Mouse (Mus musculus) neural tube, embryonic 11.5 days (tissue): ENCODE data around the gene Parp8. TPM values are rescaled to one million over a fixed set of nuclear protein-coding genes. Genes with fewer than 3 reads are reported as not detected.

Experiments used
- ATAC-seq: fragments of 200-750 bp; cut with Nextera tagmentation; 2 replicates; pipeline ENCODE4 v1.8.0; 2017; ENCODE audit warnings: moderate number of reproducible peaks, mild to moderate bottlenecking, moderate TSS enrichment, moderate library complexity; ENCODE audit not compliant: insufficient read depth, low FRiP score, low TSS enrichment
- DNase-seq: peaks from one replicate; pipeline ENCODE4 v3.0.0-alpha.2; 2015; ENCODE audit warnings: low spot score
- H3K27ac ChIP-seq: fragments of 300-500 bp; sonication (generic); 2 replicates; pipeline ENCODE4 v1.5.1; 2014; ENCODE audit warnings: low read depth, mild to moderate bottlenecking, low read length
- H3K27me3 ChIP-seq: fragments of 300-500 bp; sonication (generic); 2 replicates; pipeline ENCODE4 v1.6.1; 2014; ENCODE audit warnings: mild to moderate bottlenecking, low read length, mixed read lengths; ENCODE audit not compliant: control insufficient read depth, insufficient read depth
- H3K36me3 ChIP-seq: fragments of 300-500 bp; sonication (generic); 2 replicates; pipeline ENCODE4 v1.6.1; 2014; ENCODE audit warnings: mild to moderate bottlenecking, low read length, moderate library complexity, mixed read lengths; ENCODE audit not compliant: control insufficient read depth, insufficient read depth
- H3K4me1 ChIP-seq: fragments of 300-500 bp; sonication (generic); 2 replicates; pipeline ENCODE4 v1.6.1; 2014; ENCODE audit warnings: low read length, mixed read lengths; ENCODE audit not compliant: control insufficient read depth, insufficient read depth
- H3K4me2 ChIP-seq: fragments of 300-500 bp; sonication (generic); 2 replicates; pipeline ENCODE4 v1.6.1; 2014; ENCODE audit warnings: low read depth, mild to moderate bottlenecking, moderate library complexity
- H3K4me3 ChIP-seq: fragments of 300-500 bp; sonication (generic); 2 replicates; pipeline ENCODE4 v1.5.1; 2014; ENCODE audit warnings: low read depth, low read length
- H3K9ac ChIP-seq: fragments of 300-500 bp; sonication (generic); 2 replicates; pipeline ENCODE4 v1.6.1; 2014; ENCODE audit warnings: mild to moderate bottlenecking, low read length
- H3K9me3 ChIP-seq: fragments of 300-500 bp; sonication (generic); 2 replicates; pipeline ENCODE4 v1.6.1; 2016; ENCODE audit warnings: low read length; ENCODE audit not compliant: control insufficient read depth
- WGBS: fragments of 180-500 bp; shearing (Covaris S2); extraction: QIAGEN DNeasy Blood & Tissue Kit; methylation state at CpG from one replicate; pipeline ENCODE4 v1.1.7; 2014; 5-methylcytosine and 5-hydroxymethylcytosine counted together
- polyA plus RNA-seq: library from polyadenylated mRNA; unstranded; fragments of >200 nt; fragmentation: Nextera tagmentation; extraction: Ambion mirVana; gene quantifications from 2 replicates; pipeline ENCODE4 v1.2.1, GENCODE M21; 2014

Parp8 gene
- polyA plus RNA-seq, 1 experiment from 2014 or later: 13.7 TPM

- 87% methylated on average over 7 of the region's 7 CpGs for WGBS
- Histone ChIP-seq H3K27ac (no peak overlapping the region), H3K36me3 (no peaks in the 10 kb centered on the region), H3K4me3 (no peak overlapping the region), H3K27me3 (no peaks in the 10 kb centered on the region), H3K4me2 (no peak overlapping the region), H3K9me3 (no peaks in the 10 kb centered on the region), H3K9ac (no peak overlapping the region), H3K4me1 (no peaks in the 10 kb centered on the region)
- DNase-seq: no peak
- no peak; the same call in 1 of the 2 replicates for ATAC-seq
These were observed 38.7 kb downstream of the Parp8 start for GRCm38 (mm10) chr13:116986658-116987057.

GRCm38 (mm10) chr13:116974081-116974860, 51.1 kb downstream of the Parp8 start:
- no peaks in the 10 kb centered on the region for H3K27me3 ChIP-seq
- no peak overlapping the region for H3K4me3 ChIP-seq
- H3K36me3 ChIP-seq: no peaks in the 10 kb centered on the region
- no peak overlapping the region for H3K27ac ChIP-seq
- H3K4me2 ChIP-seq: no peak overlapping the region
- 88% methylated on average over 7 of the region's 7 CpGs for WGBS
- H3K4me1 ChIP-seq: no peaks in the 10 kb centered on the region
- ATAC-seq (no peak), DNase-seq (no peak)
- H3K9me3 ChIP-seq: no peaks in the 10 kb centered on the region
- H3K9ac ChIP-seq: no peak overlapping the region

GRCm38 (mm10) chr13:116973491-116973890, 51.8 kb downstream of the Parp8 start:
- DNase-seq: no peak
- Histone ChIP-seq H3K4me2 (no peak overlapping the region), H3K9ac (no peak overlapping the region), H3K27me3 (no peaks in the 10 kb centered on the region), H3K9me3 (no peaks in the 10 kb centered on the region), H3K4me1 (no peaks in the 10 kb centered on the region), H3K27ac (no peak overlapping the region), H3K4me3 (no peak overlapping the region), H3K36me3 (no peaks in the 10 kb centered on the region)
- 71% methylated on average over 7 of the region's 7 CpGs for WGBS
- peak; percentile 63 for ATAC-seq

GRCm38 (mm10) chr13:116972036-116972611, 53.2 kb downstream of the Parp8 start:
- WGBS: 87% methylated on average over 7 of the region's 7 CpGs
- Histone ChIP-seq H3K4me2 (no peak overlapping the region), H3K4me1 (no peaks in the 10 kb centered on the region), H3K27ac (no peak overlapping the region), H3K9me3 (no peaks in the 10 kb centered on the region), H3K36me3 (no peaks in the 10 kb centered on the region), H3K27me3 (no peaks in the 10 kb centered on the region), H3K4me3 (no peak overlapping the region), H3K9ac (no peak overlapping the region)
- ATAC-seq: no peak
- no peak for DNase-seq

GRCm38 (mm10) chr13:116970706-116971428, 54.5 kb downstream of the Parp8 start:
- WGBS: 55% methylated on average over 11 of the region's 11 CpGs
- Histone ChIP-seq H3K27me3 (no peaks in the 10 kb centered on the region), H3K27ac (no peak overlapping the region), H3K4me3 (no peak overlapping the region), H3K36me3 (no peaks in the 10 kb centered on the region), H3K9me3 (no peaks in the 10 kb centered on the region), H3K4me1 (no peaks in the 10 kb centered on the region), H3K9ac (no peak overlapping the region), H3K4me2 (no peak overlapping the region)
- DNase-seq (no peak), ATAC-seq (no peak)

- no peak for DNase-seq
- 83% methylated on average over 1 of the region's 1 CpGs for WGBS
- no peak for ATAC-seq
These were observed 55.7 kb downstream of the Parp8 start for GRCm38 (mm10) chr13:116969650-116970049.

GRCm38 (mm10) chr13:116968906-116969305, 56.4 kb downstream of the Parp8 start:
- Histone ChIP-seq H3K4me2 (no peak overlapping the region), H3K27me3 (no peaks in the 10 kb centered on the region)
- WGBS: 85% methylated on average over 4 of the region's 4 CpGs

More at GRCm38 (mm10) chr13:116969650-116970049, 55.7 kb downstream of the Parp8 start:
- no peaks in the 10 kb centered on the region for H3K9me3 ChIP-seq
- H3K36me3 ChIP-seq: no peaks in the 10 kb centered on the region
- H3K4me3 ChIP-seq: no peak overlapping the region
- no peak overlapping the region for H3K4me2 ChIP-seq
- no peak overlapping the region for H3K27ac ChIP-seq
- no peaks in the 10 kb centered on the region for H3K27me3 ChIP-seq
- H3K9ac ChIP-seq: no peak overlapping the region
- H3K4me1 ChIP-seq: no peaks in the 10 kb centered on the region

GRCm38 (mm10) chr13:116967459-116967858, 57.9 kb downstream of the Parp8 start:
- no peak for ATAC-seq
- H3K27ac ChIP-seq: no peak overlapping the region
- no peak overlapping the region for H3K4me2 ChIP-seq
- H3K4me3 ChIP-seq: no peak overlapping the region
- no peaks in the 10 kb centered on the region for H3K4me1 ChIP-seq
- no peak overlapping the region for H3K9ac ChIP-seq
- DNase-seq: no peak
- no peaks in the 10 kb centered on the region for H3K27me3 ChIP-seq
- no peaks in the 10 kb centered on the region for H3K9me3 ChIP-seq
- 88% methylated on average over 3 of the region's 3 CpGs for WGBS
- no peaks in the 10 kb centered on the region for H3K36me3 ChIP-seq

More at GRCm38 (mm10) chr13:116968906-116969305, 56.4 kb downstream of the Parp8 start:
- Histone ChIP-seq H3K27ac (no peak overlapping the region), H3K9ac (no peak overlapping the region), H3K36me3 (no peaks in the 10 kb centered on the region), H3K9me3 (no peaks in the 10 kb centered on the region), H3K4me3 (no peak overlapping the region), H3K4me1 (no peaks in the 10 kb centered on the region)
- no peak for DNase-seq
- ATAC-seq: no peak
